Mouse (Mus musculus) thymus, adult 2 months (tissue): Measurements from ENCODE around the gene Gm20388.

Source experiments
- CTCF ChIP-seq: fragments of 200-500 bp; IDR thresholded peaks from 2 replicates; pipeline ENCODE4 v1.5.1; 2012; ENCODE audit warnings: mild to moderate bottlenecking, control low read depth, low read length, moderate library complexity, borderline replicate concordance; ENCODE audit not compliant: control insufficient read depth, poor library complexity, insufficient read depth; ENCODE audit errors: extremely low read depth
- POLR2A ChIP-seq: fragments of 200-500 bp; IDR thresholded peaks from 2 replicates; pipeline ENCODE4 v1.6.1; 2012; ENCODE audit warnings: mild to moderate bottlenecking, low read length, control low read depth, moderate library complexity; ENCODE audit not compliant: control insufficient read depth, poor library complexity, insufficient read depth; ENCODE audit errors: extremely low read depth

GRCm38 (mm10) chr8:121731471-121732333 lies 1821.1 kb downstream of the Gm20388 start:
- TF ChIP-seq CTCF (no peak), POLR2A (no peak)
